Mouse (Mus musculus): ENCODE results near the gene Mettl15.

DNA sequence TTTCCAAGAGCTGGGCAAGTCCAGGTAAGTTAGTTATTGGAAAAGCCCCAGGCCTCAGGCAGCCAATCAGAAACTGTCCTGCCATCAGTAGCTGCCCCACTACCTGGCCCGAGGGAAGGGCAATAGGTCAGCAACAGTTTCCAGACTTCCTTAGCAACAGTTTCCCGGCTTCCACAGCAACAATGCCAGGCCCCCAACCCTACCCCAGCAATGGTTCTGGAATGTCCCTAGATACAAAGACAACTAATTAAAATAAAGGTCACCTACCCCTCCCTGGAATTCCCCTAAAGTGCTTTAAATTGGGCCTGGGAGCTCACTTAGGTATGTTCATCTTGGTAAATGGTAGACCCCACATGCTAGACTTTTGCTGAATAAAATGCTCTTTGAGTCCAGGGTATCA, 230.9 kb downstream of the Mettl15 start:
- no peak for TF ChIP-seq GATA1 (IDR thresholded peaks at IDR 0.05; ENCODE audit: low read length)
- TF ChIP-seq TAL1 (IDR thresholded peaks at IDR 0.05; ENCODE audit: low read length), result no peak

Data from erythroblast, embryonic 14.5 days (primary cell).